Mouse (Mus musculus) liver, adult 2 months (tissue): ENCODE data around the gene Npnt.

Experiments used
- CTCF ChIP-seq: fragments of 200-500 bp; IDR thresholded peaks from 2 replicates; pipeline ENCODE4 v1.5.1; 2011; ENCODE audit warnings: low read depth, low read length, control low read depth
- POLR2A ChIP-seq: fragments of 200-500 bp; IDR thresholded peaks from 2 replicates; pipeline ENCODE4 v1.6.1; 2011; ENCODE audit warnings: low read length, control low read depth; ENCODE audit not compliant: insufficient read depth; ENCODE audit errors: extremely low read depth

- TF ChIP-seq CTCF (no peak), POLR2A (no peak)
Observed at GRCm38 (mm10) chr3:132962631-132963361, 12.7 kb upstream of the Npnt start.
